Mouse (Mus musculus) heart, postnatal 0 days (tissue): ENCODE measurements around the gene Atp13a1. TPM values are rescaled to one million over a fixed set of nuclear protein-coding genes. Genes with fewer than 3 reads are reported as not detected.

ENCODE experiments used
- ATAC-seq: fragments of 200-750 bp; cut with Nextera tagmentation; 2 replicates; pipeline ENCODE4 v1.8.0; 2017; ENCODE audit warnings: low read depth, moderate number of reproducible peaks, moderate library complexity; ENCODE audit not compliant: insufficient read depth
- DNase-seq: peaks from one replicate; pipeline ENCODE4 v3.0.0-alpha.2; 2016; ENCODE audit warnings: low spot score
- H3K27ac ChIP-seq: fragments of 300-500 bp; sonication (generic); 2 replicates; pipeline ENCODE4 v1.5.1; 2014; ENCODE audit warnings: low read depth, mild to moderate bottlenecking
- H3K27me3 ChIP-seq: fragments of 300-500 bp; sonication (generic); 2 replicates; pipeline ENCODE4 v1.6.1; 2014; ENCODE audit warnings: low read length, mixed read lengths; ENCODE audit not compliant: control insufficient read depth, insufficient read depth
- H3K36me3 ChIP-seq: fragments of 300-500 bp; sonication (generic); replicated peaks from 2 replicates; pipeline ENCODE4 v1.6.1; 2014; ENCODE audit warnings: low read length, mixed read lengths; ENCODE audit not compliant: control insufficient read depth, insufficient read depth
- H3K4me1 ChIP-seq: fragments of 300-500 bp; sonication (generic); 2 replicates; pipeline ENCODE4 v1.6.1; 2014; ENCODE audit warnings: antibody characterized with exemption; ENCODE audit not compliant: control insufficient read depth, insufficient read depth
- H3K4me2 ChIP-seq: fragments of 300-500 bp; sonication (generic); 2 replicates; pipeline ENCODE4 v1.6.1; 2014; ENCODE audit warnings: low read depth, mild to moderate bottlenecking, low read length, moderate library complexity
- H3K4me3 ChIP-seq: fragments of 300-500 bp; sonication (generic); 2 replicates; pipeline ENCODE4 v1.5.1; 2014; ENCODE audit warnings: low read depth, low read length
- H3K9ac ChIP-seq: fragments of 300-500 bp; sonication (generic); replicated peaks from 2 replicates; pipeline ENCODE4 v1.6.1; 2014; ENCODE audit warnings: low read depth, low read length, mixed read lengths
- H3K9me3 ChIP-seq: fragments of 300-500 bp; sonication (generic); replicated peaks from 2 replicates; pipeline ENCODE4 v1.6.1; 2016; ENCODE audit warnings: low read length; ENCODE audit not compliant: control insufficient read depth
- CTCF ChIP-seq: IDR thresholded peaks from 2 replicates; pipeline ENCODE4 v1.5.1; 2016; ENCODE audit warnings: antibody characterized with exemption, control low read depth, low read depth
- EP300 ChIP-seq: IDR thresholded peaks from 2 replicates; pipeline ENCODE4 v1.6.1; 2016; ENCODE audit warnings: antibody characterized with exemption, low read depth
- WGBS: fragments of 180-500 bp; shearing (Covaris S2); extraction: QIAGEN DNeasy Blood & Tissue Kit; methylation state at CpG from one replicate; pipeline ENCODE4 v1.1.7; 2014; 5-methylcytosine and 5-hydroxymethylcytosine counted together
- polyA plus RNA-seq: library from polyadenylated mRNA; unstranded; fragments of >200 nt; fragmentation: Nextera tagmentation; extraction: Ambion mirVana; gene quantifications from 2 replicates; pipeline ENCODE4 v1.2.1, GENCODE M21; 2015
- total RNA-seq: library from RNA; depleted of rRNA; stranded (reverse); fragments of >200 nt; gene quantifications from 2 replicates; pipeline ENCODE4 v1.2.3, GENCODE M21; 2014; ENCODE audit warnings: low replicate concordance; rRNA removed

Atp13a1 gene
- total RNA-seq, result 42.4 and 44.0 TPM in 2 replicates
- 13.1 and 13.5 TPM in 2 replicates for polyA plus RNA-seq

- Histone ChIP-seq H3K4me3 (peak within 1 kb of the TSS; percentile 98), H3K27ac (peak within 1 kb of the TSS; percentile 90), H3K9me3 (no peaks in the 10 kb centered on the region), H3K36me3 (peaks cover 25% of the 10 kb centered on the region), H3K27me3 (no peaks in the 10 kb centered on the region), H3K4me2 (peak within 1 kb of the TSS; percentile 97), H3K4me1 (peaks cover 18% of the 10 kb centered on the region), H3K9ac (peak within 1 kb of the TSS; percentile 94)
- under 1% methylated on average over 37 of the region's 38 CpGs for WGBS
- ATAC-seq, result peak; percentile 94
- 0 out of 2 replicates have a peak, but pooled peaks have one; percentile 54 for TF ChIP-seq EP300
- no peak for TF ChIP-seq CTCF
- peak; percentile 79 for DNase-seq
Measured at GRCm38 (mm10) chr8:69790773-69791367, at the start of gene Atp13a1, which contains the start of gene Zfp866. Gene Atp13a1 (plus strand): TSS chr8:69791163. Gene Zfp866 (minus strand): TSS chr8:69791178.

- Histone ChIP-seq H3K9ac (no peak overlapping the region), H3K4me1 (no peaks in the 10 kb centered on the region), H3K4me2 (no peak overlapping the region), H3K4me3 (no peak overlapping the region), H3K9me3 (no peaks in the 10 kb centered on the region), H3K27ac (no peak overlapping the region), H3K36me3 (peaks cover 16% of the 10 kb centered on the region; the same call in 1 of the 2 replicates), H3K27me3 (no peaks in the 10 kb centered on the region)
- 69% methylated on average over 2 of the region's 2 CpGs for WGBS
- no peak for ATAC-seq
- DNase-seq, result no peak
- TF ChIP-seq CTCF (no peak), EP300 (no peak)
Measured at GRCm38 (mm10) chr8:69741231-69741630, 49.7 kb upstream of the Atp13a1 start.

GRCm38 (mm10) chr8:69749544-69750454, 41.2 kb upstream of the Atp13a1 start, which contains the start of gene Zfp963:
Gene Zfp963 (minus strand): TSS chr8:69749970.
- Histone ChIP-seq H3K27ac (peak within 1 kb of the TSS; percentile 97), H3K4me3 (peak within 1 kb of the TSS; percentile 65), H3K27me3 (no peaks in the 10 kb centered on the region), H3K4me2 (peak within 1 kb of the TSS; percentile 57), H3K4me1 (peaks cover 4% of the 10 kb centered on the region; the same call in 1 of the 2 replicates), H3K9ac (peak within 1 kb of the TSS; percentile 76), H3K36me3 (no peaks in the 10 kb centered on the region), H3K9me3 (no peaks in the 10 kb centered on the region)
- DNase-seq (peak; percentile 93), ATAC-seq (peak; percentile 98)
- WGBS, result 3% methylated on average over 47 of the region's 48 CpGs
- TF ChIP-seq EP300 (no peak), CTCF (no peak)

- no peak overlapping the region for H3K4me2 ChIP-seq
- 74% methylated on average over 2 of the region's 2 CpGs for WGBS
- TF ChIP-seq CTCF (no peak), EP300 (no peak)
- H3K9me3 ChIP-seq, result no peaks in the 10 kb centered on the region
- DNase-seq (no peak), ATAC-seq (no peak)
- H3K36me3 ChIP-seq, result 0 out of 2 replicates have a peak, but pooled peaks cover 12% of the 10 kb centered on the region
- no peak overlapping the region for H3K27ac ChIP-seq
- no peak overlapping the region for H3K4me3 ChIP-seq
- peaks cover 4% of the 10 kb centered on the region; the same call in 1 of the 2 replicates for H3K4me1 ChIP-seq
- H3K27me3 ChIP-seq, result no peaks in the 10 kb centered on the region
- no peak overlapping the region for H3K9ac ChIP-seq
Measured at GRCm38 (mm10) chr8:69752437-69752836, 38.5 kb upstream of the Atp13a1 start.

- ATAC-seq (no peak), DNase-seq (no peak)
- no peaks in the 10 kb centered on the region for H3K27me3 ChIP-seq
- peaks cover 35% of the 10 kb centered on the region for H3K36me3 ChIP-seq
- no peaks in the 10 kb centered on the region for H3K4me1 ChIP-seq
- H3K9ac ChIP-seq, result no peak overlapping the region
- H3K4me2 ChIP-seq, result no peak overlapping the region
- no peaks in the 10 kb centered on the region for H3K9me3 ChIP-seq
- no peak overlapping the region for H3K27ac ChIP-seq
- 91% methylated on average over 5 of the region's 5 CpGs for WGBS
- no peak for TF ChIP-seq CTCF
- TF ChIP-seq EP300, result no peak
- no peak overlapping the region for H3K4me3 ChIP-seq
Measured at GRCm38 (mm10) chr8:69758316-69758715, 32.6 kb upstream of the Atp13a1 start.
